Mouse (Mus musculus) thymus, adult 18-20 months (tissue): ENCODE results near the gene Cysrt1.
"Not testable (repeated sequence)": the region's sequence is repeated elsewhere in the genome, so short reads cannot be mapped to it uniquely, and the experiment has no call there.

ENCODE experiments used
- DNase-seq, 2 experiments: peaks; one replicate each; pipeline ENCODE4 v3.0.0; 2022; ENCODE audit warnings: mixed read lengths in 2 of 2

The Cysrt1 gene

GRCm38 (mm10) chr2:25264286-25264660, 22.0 kb upstream of the Cysrt1 start:
- no peak for DNase-seq

- DNase-seq = no peak
These were observed 21.5 kb upstream of the Cysrt1 start for GRCm38 (mm10) chr2:25263623-25264285.

- peak; percentile 32 to 36 for DNase-seq
These were observed 20.8 kb upstream of the Cysrt1 start for GRCm38 (mm10) chr2:25262795-25263622.

GRCm38 (mm10) chr2:25262291-25262767, 20.1 kb upstream of the Cysrt1 start, which contains the start of gene Tprn:
Gene Tprn, plus strand, starts transcription at chr2:25262618.
- DNase-seq = peak; percentile 88 to 95

GRCm38 (mm10) chr2:25261870-25262269, 19.6 kb upstream of the Cysrt1 start:
- no peak for DNase-seq

DNA sequence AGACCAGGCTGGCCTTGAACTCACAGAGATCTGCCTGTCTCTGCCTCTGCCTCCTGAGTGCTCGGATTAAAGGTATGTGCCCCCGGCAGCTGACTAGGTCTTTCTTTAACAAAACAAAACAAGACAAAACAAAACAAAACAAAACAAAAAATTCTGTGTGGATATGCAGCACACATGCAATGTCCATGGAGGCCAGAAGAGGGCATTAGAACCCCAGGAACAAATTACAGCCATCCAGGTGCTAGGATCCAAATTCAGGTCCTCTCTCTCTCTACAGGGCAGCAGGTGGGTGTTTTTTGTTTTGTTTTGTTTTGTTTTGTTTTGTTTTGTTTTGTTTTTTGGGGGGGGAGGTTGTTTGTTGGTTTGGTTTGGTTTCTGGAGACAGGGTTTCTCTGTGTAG, 16.6 kb upstream of the Cysrt1 start:
- DNase-seq = no peak

- not testable (repeated sequence) for DNase-seq
These were observed 15.0 kb upstream of the Cysrt1 start for GRCm38 (mm10) chr2:25257250-25257649.

DNA sequence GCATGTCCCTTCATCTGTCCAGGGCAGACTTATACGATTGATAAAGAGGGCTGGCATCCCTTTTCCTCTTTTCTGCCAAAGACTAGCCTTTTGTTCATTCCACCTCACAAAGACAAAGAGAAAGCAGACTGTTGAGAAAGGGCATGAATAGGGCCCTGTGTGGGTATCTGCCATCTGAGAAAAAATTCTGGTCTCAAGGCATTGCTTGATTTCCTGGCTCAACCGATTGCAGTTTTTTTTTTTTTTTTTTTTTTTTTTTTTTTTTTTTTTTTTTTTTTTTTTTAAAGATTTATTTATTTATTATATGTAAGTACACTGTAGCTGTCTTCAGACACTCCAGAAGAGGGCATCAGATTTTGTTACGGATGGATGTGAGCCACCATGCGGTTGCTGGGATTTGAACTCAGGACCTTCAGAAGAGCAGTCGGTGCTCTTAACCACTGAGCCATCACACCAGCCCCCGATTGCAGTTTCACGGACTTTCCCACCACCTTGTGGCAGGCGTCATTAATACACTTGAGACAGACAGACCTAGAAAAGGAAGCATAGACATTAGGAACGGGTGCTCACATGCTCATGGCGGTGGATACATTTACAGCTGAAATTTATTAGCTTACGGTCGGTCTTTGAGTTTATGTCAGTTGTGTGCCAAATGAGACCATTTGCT, 14.3 kb upstream of the Cysrt1 start:
- peak in 1 of 2 experiments; percentile 24 for DNase-seq

DNA sequence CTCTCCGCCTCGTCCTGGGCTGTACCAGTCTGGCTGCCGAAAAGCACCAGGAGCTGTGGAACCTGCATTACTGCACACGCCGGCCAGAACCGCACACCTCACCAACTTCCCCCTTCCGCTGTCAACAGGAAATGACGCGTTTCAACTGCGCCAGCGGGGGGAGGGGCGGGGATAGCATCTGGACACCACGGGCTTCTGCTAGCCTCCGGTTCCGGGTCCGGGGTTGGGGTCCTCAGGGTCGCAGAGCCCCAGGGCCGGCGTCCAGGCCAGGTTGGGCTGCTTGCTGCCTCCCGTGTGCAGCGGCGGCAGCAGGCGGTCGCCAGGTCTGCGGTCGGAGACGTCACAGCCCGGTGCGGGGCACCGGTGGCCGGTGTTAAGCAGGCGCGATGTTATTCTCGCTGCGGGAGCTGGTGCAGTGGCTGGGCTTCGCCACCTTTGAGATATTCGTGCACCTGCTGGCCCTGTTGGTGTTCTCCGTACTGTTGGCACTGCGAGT, 13.1 kb upstream of the Cysrt1 start, which contains the start of gene Tmem203:
TSS of gene Tmem203 (plus strand) at position 156 of the 496 bp plus-strand sequence.
- peak; percentile 64 to 76 for DNase-seq

DNA sequence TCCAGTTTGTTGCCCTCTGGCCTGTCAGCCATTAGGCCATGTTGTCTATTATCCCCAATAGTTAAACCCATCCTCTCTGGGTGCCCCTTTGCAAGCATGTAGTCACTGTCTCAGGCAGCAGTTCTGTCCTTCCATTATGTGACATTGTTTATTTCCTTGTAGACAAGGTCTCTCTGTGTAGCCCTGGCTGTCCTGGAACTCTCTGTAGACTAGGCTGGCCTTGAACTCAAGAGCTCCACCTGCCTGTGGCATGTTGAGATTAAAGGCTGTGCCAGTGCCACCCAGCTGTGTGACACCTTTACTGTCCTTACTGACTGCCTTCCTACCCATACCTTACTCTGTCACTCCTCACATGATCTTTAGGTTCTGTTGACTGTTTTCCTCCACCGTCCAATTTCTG, 10.1 kb upstream of the Cysrt1 start:
- DNase-seq = no peak

- DNase-seq = no peak
These were observed 4.2 kb upstream of the Cysrt1 start, which contains the start of gene AL732309.1 for GRCm38 (mm10) chr2:25246183-25247072. Gene AL732309.1, minus strand, starts transcription at chr2:25246863.

- no peak for DNase-seq
These were observed 1.9 kb upstream of the Cysrt1 start for GRCm38 (mm10) chr2:25244144-25244543.

DNA sequence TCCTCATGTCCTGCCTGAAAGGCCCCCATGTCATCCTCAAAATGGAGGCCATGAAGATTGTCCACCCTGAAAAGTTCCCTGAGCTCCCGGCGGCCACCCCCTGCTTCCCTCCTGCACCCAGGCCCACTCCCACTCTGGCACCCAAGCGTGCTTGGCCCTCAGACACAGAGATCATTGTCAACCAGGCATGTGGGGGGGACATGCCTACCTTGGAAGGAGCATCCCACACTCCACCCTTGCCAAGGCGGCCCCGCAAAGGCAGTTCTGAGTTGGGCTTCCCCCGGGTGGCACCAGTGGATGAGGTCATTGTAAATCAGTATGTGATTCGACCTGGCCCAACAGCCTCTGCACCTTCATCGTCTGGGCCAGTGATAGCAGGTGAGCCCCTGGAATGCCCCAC, 1.1 kb upstream of the Cysrt1 start:
- no peak for DNase-seq

DNA sequence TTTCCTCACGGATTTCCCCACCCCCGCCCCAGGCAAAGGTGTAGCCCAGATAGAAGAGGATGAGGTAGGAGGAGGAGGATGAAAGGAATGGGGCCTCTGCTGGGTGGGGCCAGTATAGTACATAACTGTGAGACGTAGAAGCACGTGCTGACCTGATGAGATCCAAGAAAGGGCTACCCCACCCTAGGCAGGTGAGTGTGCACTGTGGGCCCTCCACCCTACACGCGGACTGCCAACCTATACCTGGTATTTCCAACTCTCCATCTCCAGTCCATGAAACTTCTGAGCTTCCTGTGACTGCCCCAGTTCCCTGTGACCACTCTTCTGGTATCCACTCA, 845 bp downstream of the Cysrt1 start:
- DNase-seq = no peak

DNA sequence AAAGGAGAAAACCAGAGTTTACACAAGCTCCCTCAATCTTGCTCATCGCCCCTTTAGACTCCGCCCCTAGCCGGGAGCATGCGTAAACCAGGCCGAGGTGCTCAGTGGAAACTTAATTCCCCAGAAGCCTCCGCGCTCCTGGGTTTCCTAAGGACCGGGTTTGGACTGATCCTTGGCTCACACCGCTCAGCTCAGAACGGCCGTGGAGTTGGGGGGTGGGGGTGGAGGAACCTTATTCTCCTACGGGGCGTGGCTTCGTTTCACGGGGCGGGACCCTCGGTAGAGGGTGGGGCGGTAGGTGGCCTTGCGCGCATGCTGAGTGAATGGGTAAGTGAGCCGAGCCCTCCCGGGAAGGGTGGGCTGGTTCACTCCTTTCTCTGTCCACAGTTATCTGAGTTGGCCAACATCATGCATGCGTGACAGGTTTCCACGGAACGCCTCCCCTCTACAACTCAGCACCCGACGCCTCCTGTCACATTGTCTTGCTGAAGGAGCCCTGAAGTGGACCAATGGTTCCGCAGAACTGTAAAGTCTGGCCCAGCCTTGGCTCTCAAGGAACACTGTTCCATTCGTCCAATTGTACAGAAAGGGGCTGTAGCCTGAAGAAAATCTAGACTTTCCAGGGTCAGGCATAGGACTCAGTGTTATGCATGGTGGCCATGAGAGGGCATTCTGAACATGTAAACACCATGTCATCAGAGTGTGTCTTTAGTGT, 1.4 kb downstream of the Cysrt1 start:
- peak in 1 of 2 experiments; percentile 27 for DNase-seq

DNA sequence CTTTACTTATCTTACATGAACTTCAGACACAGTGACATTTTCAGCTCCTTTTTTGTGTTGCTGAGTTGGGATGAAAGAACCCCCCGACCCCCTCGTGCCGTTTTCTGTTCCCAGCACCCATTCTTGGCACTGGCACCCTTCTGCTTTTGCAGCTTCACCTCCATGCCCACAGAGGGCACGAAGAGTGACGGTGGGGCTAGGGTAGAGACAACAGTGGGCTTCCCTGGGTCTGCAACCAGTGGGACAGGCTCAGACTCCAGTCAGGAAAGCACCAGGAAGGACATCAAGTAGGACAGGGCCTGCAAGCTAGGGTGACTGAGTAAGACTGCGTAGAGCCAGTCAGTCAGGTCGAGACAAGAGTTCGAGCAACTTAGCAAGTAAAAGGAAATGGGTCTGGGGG, 1.9 kb downstream of the Cysrt1 start:
- no peak for DNase-seq

DNA sequence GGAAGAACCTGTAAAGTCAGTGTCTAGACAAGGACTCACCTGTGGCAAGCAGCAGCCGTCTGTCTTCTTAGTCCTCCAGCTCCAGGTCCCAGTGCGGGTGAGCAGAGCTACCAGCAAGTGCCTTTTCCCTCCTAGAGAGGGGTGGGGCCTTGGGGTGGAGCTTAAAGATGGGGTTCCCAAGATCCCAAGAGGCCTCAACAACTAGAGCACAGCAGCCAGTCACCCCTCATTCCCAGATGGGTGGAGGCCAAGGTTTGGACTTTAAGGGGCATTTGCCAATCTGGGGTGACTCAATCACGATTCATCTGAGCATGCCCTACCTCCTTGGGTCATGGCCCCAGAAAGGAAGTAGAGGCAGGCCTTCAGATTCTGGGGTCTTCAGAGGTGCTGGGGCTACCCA, 2.5 kb downstream of the Cysrt1 start:
- no peak for DNase-seq

DNA sequence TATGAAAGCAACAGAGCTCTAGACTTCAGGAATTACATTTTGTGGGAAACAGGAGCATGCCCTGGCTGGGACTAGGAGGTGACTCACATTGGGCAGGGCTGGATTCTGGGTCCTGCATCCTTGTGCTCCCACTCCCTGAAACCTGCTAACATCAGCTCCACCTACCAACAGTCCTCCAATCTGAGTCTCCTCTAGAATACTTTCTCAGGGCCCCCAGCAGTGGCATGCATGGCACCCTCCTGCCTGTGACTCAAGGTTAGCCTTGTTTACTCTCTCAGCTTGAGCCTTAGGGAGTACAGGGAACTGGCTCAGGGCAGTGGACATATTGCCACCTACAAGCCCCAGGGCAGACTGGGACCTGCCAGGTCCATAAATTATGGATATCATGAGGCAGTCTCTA, 4.1 kb downstream of the Cysrt1 start:
- no peak for DNase-seq

DNA sequence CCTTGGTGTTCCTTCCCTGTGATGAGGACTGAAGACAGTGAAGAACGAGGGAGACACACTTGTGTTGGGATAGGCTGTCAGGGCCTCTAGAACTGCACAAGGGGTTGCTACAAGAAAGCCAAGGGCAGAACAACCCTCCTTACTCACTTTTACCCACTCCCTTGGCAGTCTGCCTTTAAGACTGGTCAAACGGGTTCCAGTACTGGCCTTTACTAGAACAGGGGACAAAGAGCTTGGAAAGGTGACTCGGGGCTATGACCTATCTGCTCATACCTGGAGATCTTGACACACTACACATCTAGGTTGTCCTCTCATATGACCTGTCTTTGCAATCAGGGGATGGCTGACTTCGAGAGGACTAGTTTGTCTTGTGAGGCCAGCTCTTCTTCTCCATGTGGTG, 4.7 kb downstream of the Cysrt1 start:
- DNase-seq = no peak

- DNase-seq = no peak
These were observed 5.6 kb downstream of the Cysrt1 start, which contains the start of gene Rnf224 for GRCm38 (mm10) chr2:25236614-25237013. Gene Rnf224, minus strand, starts transcription at chr2:25236787.

DNA sequence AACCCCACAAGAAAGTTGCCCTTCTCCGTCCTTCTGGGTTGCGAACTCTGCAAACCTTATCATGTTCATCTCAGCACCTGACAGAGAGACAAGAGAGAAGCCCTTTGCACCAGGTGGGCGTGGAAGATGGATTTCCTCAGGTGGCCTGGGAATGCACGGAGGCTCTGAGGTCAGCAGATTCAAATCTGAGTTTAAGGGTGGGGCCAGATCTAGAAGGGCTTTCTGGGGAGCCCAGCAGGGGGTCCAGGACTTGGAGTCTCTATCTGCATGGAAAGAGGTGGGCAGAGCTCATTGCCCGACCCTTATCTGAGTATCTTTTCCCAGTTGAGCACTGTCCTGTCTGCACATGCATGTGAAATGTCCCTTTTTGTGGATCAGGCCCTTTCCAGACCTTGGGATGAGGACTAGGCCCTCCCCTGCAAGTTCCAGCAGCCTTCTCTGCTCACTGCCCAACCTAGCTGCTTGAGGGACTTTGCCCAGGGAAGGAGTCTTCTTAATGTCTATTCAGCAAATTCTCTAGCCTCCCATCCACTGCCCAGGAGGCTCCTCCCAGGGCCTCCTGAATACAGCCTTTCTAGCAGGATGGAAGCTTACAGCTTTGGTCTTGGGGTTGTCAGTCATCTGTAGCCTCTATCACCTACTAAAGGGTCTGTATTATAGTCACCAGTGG, 7.6 kb downstream of the Cysrt1 start:
- no peak for DNase-seq
